Mouse (Mus musculus) forebrain, embryonic 14.5 days (tissue): ENCODE measurements around the gene Six2. TPM values are rescaled to one million over a fixed set of nuclear protein-coding genes. Genes with fewer than 3 reads are reported as not detected.

ENCODE experiments used
- ATAC-seq: fragments of 200-750 bp; cut with Nextera tagmentation; 2 replicates; pipeline ENCODE4 v1.8.0; 2017; ENCODE audit warnings: mild to moderate bottlenecking, moderate library complexity
- DNase-seq: peaks from one replicate; pipeline ENCODE4 v3.0.0-alpha.2; 2015; ENCODE audit warnings: low spot score
- H3K27ac ChIP-seq: fragments of 300-500 bp; sonication (generic); 2 replicates; pipeline ENCODE4 v1.5.1; 2014; ENCODE audit warnings: low read depth, mild to moderate bottlenecking, control low read depth, low read length, moderate library complexity
- H3K27me3 ChIP-seq: fragments of 300-500 bp; sonication (generic); replicated peaks from 2 replicates; pipeline ENCODE4 v1.6.1; 2014; ENCODE audit warnings: low read length, control low read depth, mixed read lengths; ENCODE audit not compliant: control insufficient read depth, insufficient read depth
- H3K36me3 ChIP-seq: fragments of 300-500 bp; sonication (generic); 2 replicates; pipeline ENCODE4 v1.6.1; 2014; ENCODE audit warnings: low read length, control low read depth; ENCODE audit not compliant: control insufficient read depth, insufficient read depth
- H3K4me1 ChIP-seq: fragments of 300-500 bp; sonication (generic); 2 replicates; pipeline ENCODE4 v1.6.1; 2014; ENCODE audit warnings: antibody characterized with exemption, low read length, control low read depth; ENCODE audit not compliant: control insufficient read depth, insufficient read depth
- H3K4me2 ChIP-seq: fragments of 300-500 bp; sonication (generic); 2 replicates; pipeline ENCODE4 v1.6.1; 2014; ENCODE audit warnings: mild to moderate bottlenecking, control low read depth, low read length
- H3K4me3 ChIP-seq: fragments of 300-500 bp; sonication (generic); 2 replicates; pipeline ENCODE4 v1.5.1; 2014; ENCODE audit warnings: low read depth, low read length, control low read depth
- H3K9ac ChIP-seq: fragments of 300-500 bp; sonication (generic); 2 replicates; pipeline ENCODE4 v1.6.1; 2014; ENCODE audit warnings: mild to moderate bottlenecking, low read length, control low read depth, moderate library complexity
- H3K9me3 ChIP-seq: fragments of 300-500 bp; sonication (generic); replicated peaks from 2 replicates; pipeline ENCODE4 v1.6.1; 2016; ENCODE audit warnings: low read length, control low read depth, mixed read lengths; ENCODE audit not compliant: control insufficient read depth
- WGBS: fragments of 180-500 bp; shearing (Covaris S2); extraction: QIAGEN DNeasy Blood & Tissue Kit; methylation state at CpG from one replicate; pipeline ENCODE4 v1.1.7; 2014; 5-methylcytosine and 5-hydroxymethylcytosine counted together
- polyA plus RNA-seq: library from polyadenylated mRNA; unstranded; fragments of >200 nt; fragmentation: Nextera tagmentation; extraction: Ambion mirVana; gene quantifications from 2 replicates; pipeline ENCODE4 v1.2.1, GENCODE M21; 2014

Gene Six2
- polyA plus RNA-seq, 1 experiment from 2014 or later = 0.23 TPM

DNA sequence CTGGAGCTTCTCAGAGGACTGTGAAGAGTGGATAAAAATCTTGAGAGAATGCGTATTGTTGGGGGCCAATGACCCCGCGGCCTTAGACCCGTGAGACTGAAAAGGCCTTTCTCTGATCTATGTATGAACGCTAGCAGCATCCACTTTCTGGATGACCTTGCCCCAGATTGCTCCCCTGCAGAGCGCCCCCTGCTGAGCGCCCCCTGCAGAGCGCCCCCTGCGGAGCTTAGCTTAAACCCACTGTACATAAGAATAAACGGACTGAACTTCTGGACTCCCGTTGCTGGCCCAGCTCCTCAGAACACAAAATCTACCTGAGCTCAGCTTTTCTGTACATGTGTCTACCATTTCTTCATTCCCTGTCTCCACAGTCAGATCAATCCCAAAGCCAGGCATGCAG lies 27.7 kb upstream of the Six2 start:
- DNase-seq (no peak), ATAC-seq (no peak)
- Histone ChIP-seq H3K36me3 (no peaks in the 10 kb centered on the region), H3K4me3 (no peak overlapping the region), H3K4me1 (no peaks in the 10 kb centered on the region), H3K27me3 (no peaks in the 10 kb centered on the region), H3K9ac (no peak overlapping the region), H3K27ac (no peak overlapping the region), H3K9me3 (no peaks in the 10 kb centered on the region), H3K4me2 (no peak overlapping the region)
- 77% methylated on average over 11 of the region's 11 CpGs for WGBS

DNA sequence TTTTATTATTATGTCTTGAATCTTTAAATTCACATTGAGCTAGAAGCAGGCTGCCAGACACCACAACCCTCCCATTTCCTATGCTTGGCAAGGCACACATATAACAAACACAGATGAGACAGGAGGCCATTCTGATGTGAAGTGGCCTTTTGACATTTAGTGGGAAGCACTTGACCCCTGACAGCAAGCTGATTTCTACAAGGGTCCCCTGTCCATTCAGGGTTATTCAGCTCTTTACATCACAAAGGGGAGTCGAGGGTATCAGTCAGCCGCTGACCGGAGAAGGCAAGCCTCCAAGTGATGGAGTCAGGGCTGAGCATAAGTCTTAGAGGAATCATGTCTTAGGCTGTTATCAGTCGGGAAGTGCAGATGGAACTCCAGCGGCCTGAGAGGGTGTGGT lies 26.3 kb upstream of the Six2 start:
- no peak overlapping the region for H3K4me3 ChIP-seq
- DNase-seq = no peak
- no peaks in the 10 kb centered on the region for H3K36me3 ChIP-seq
- H3K27ac ChIP-seq = no peak overlapping the region
- 68% methylated on average over 5 of the region's 5 CpGs for WGBS
- ATAC-seq = no peak
- no peaks in the 10 kb centered on the region for H3K4me1 ChIP-seq
- H3K9ac ChIP-seq = no peak overlapping the region
- no peaks in the 10 kb centered on the region for H3K9me3 ChIP-seq
- H3K27me3 ChIP-seq = no peaks in the 10 kb centered on the region
- no peak overlapping the region for H3K4me2 ChIP-seq

DNA sequence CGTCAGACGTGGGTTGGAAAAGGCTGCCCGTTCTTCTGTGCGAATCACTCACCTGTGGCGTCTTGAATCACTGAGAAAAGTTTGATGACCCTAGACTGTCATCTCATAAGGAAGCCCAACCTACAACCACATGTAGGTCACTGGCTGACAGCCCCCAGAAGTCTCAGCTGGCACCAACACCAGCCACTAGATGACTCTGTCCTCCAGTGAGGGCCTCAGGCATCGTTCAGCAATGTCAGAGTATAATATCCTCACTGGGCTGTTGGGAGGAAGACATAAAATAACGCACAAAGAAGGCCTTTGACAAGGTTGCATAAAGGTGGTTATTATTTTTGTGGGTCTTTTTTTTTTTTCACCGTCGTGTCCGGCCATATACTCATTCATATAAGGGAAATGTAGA lies 24.8 kb upstream of the Six2 start:
- Histone ChIP-seq H3K27ac (no peak overlapping the region), H3K4me3 (no peak overlapping the region), H3K4me1 (no peaks in the 10 kb centered on the region), H3K4me2 (no peak overlapping the region), H3K27me3 (no peaks in the 10 kb centered on the region), H3K9me3 (no peaks in the 10 kb centered on the region), H3K9ac (no peak overlapping the region), H3K36me3 (no peaks in the 10 kb centered on the region)
- no peak for DNase-seq
- ATAC-seq = no peak
- WGBS = 90% methylated on average over 10 of the region's 10 CpGs

DNA sequence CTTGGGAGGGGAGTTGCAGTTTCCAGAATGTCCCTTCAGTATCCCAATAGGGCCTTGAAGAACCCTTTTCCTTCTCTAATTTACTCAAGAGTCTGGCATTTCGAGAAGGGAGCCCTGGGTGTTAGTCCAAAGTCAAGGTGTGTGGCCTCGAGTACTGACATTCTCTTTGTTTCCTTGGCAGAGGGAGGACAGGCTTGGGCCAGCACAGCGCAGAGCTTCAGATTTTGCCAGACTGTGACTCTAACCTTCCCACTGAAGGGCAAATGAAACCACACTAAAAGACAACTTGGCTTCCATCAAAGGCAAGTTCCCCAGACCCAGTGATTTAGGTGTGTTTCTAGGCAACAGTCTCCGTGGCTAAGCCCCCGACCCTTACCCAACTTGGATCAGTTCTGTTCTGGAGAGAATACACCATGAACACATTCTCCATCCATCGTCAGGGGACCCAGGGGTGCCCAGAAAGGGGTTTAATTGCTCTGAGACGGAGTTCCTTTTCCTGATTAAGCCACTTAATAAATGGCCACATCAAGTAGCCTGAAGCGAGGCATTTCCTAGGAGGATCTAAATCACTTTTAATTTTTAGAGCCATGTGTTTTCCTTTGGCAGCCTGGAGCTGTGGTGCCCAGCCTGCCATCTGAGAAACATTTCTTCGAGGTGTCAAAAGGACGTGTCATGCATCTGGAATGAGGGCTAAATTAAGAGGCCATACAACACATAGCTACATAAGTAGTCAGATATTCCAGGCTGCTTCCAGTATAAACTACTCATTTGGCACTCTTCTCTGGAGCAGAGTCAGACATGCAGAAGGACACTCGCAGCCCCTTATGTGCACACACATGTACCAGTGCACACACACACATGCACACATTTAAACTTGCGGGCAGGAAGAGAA lies 16.5 kb upstream of the Six2 start:
- Histone ChIP-seq H3K36me3 (no peaks in the 10 kb centered on the region), H3K4me3 (no peak overlapping the region), H3K4me2 (no peak overlapping the region), H3K27ac (no peak overlapping the region), H3K9ac (no peak overlapping the region), H3K4me1 (no peaks in the 10 kb centered on the region), H3K27me3 (no peaks in the 10 kb centered on the region), H3K9me3 (no peaks in the 10 kb centered on the region)
- DNase-seq (no peak), ATAC-seq (no peak)
- WGBS = 61% methylated on average over 12 of the region's 12 CpGs

DNA sequence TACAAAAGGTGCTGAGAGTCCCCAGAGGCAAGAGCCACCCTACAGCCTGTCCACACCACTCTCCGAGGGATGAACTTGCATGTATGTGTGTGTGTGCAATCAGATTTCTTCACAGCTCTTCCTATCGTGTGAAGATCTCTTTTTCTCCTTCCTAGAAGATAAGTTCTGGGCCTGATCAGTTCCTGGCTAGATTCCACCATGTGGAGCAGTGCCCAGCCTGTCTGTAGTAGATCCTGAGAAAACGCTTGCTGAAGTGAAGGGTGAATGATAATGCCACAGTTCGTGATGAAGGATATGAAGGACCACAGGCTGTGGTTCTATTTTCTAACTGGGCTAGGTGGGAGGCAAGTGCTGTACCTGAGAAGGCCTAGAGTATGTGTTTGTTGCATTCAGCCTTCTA lies 12.0 kb upstream of the Six2 start:
- Histone ChIP-seq H3K9ac (no peak overlapping the region), H3K27ac (no peak overlapping the region), H3K9me3 (no peaks in the 10 kb centered on the region), H3K4me3 (no peak overlapping the region), H3K4me2 (no peak overlapping the region), H3K27me3 (peaks cover 13% of the 10 kb centered on the region), H3K36me3 (no peaks in the 10 kb centered on the region), H3K4me1 (no peaks in the 10 kb centered on the region)
- DNase-seq (no peak), ATAC-seq (no peak)
- WGBS = 79% methylated on average over 4 of the region's 4 CpGs

DNA sequence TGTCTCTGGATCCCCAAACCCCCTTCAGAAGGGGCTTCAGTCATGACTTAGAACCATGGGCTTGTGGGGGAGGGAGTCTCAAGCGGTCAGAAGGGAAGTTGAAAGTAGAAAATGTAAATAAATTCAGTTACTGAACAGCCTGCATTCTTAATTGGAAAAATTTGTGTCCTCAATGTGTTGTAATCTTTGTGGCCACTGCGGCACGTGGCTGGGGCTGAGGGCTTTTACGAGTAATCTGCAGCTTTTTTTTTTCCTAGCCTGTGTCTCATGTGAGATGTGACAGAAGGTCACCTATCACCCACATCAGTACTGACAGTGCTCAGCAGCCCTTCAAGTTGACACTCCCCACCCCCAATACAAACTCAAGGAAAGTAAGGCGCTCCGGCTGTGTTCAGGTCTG lies 10.6 kb upstream of the Six2 start:
- ATAC-seq = no peak
- no peak for DNase-seq
- Histone ChIP-seq H3K9me3 (no peaks in the 10 kb centered on the region; the same call in 1 of the 2 replicates), H3K4me2 (no peak overlapping the region), H3K27ac (no peak overlapping the region), H3K9ac (no peak overlapping the region), H3K4me1 (no peaks in the 10 kb centered on the region), H3K4me3 (no peak overlapping the region), H3K27me3 (peaks cover 24% of the 10 kb centered on the region), H3K36me3 (no peaks in the 10 kb centered on the region)
- 92% methylated on average over 6 of the region's 6 CpGs for WGBS

DNA sequence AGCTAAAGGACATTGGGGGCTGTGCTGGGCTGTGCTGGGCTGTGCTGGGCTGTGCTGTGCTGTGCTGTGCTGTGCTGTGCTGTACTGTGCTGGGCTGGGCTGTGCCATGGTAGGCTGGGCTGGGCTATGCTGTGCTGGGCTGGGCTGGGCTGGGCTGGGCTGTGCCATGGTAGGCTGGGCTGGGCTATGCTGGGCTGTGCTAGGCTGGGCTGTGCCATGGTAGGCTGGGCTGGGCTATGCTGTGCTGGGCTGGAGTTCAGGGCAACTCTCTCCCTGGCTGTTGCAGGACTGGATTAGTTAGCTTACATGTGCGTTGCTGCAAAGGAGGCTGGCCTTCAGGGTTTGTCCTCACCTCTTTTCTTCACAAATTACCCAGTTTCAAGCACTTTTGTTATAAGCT lies 9.9 kb upstream of the Six2 start:
- 72% methylated on average over 1 of the region's 1 CpGs for WGBS
- H3K36me3 ChIP-seq = no peaks in the 10 kb centered on the region
- H3K4me1 ChIP-seq = no peaks in the 10 kb centered on the region
- no peak overlapping the region for H3K27ac ChIP-seq
- ATAC-seq = no peak
- H3K4me3 ChIP-seq = no peak overlapping the region
- H3K9me3 ChIP-seq = no peaks in the 10 kb centered on the region; the same call in 1 of the 2 replicates
- H3K4me2 ChIP-seq = no peak overlapping the region
- H3K27me3 ChIP-seq = peaks cover 31% of the 10 kb centered on the region
- H3K9ac ChIP-seq = no peak overlapping the region
- DNase-seq = no peak

DNA sequence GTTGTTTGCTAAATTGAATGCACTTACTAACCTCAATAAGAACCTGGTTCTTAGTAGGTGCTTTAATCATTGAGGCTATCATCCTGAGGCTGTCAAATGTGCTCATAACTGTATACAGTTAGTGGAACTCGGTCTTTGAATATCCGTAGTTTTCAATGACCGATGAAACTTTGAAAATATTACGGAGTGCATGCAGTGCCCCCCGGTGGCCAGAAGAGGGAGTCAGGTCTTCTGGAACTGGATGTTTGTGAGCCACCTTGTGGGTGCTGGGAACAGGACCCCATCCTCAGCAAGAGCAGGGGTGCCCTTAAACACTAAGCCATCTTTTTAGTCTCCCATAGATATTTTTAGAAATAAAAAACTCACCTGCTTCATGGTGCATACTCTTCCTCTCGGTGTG lies 6.4 kb upstream of the Six2 start:
- ATAC-seq (no peak), DNase-seq (no peak)
- Histone ChIP-seq H3K4me2 (no peak overlapping the region), H3K9ac (no peak overlapping the region), H3K27ac (no peak overlapping the region), H3K4me3 (no peak overlapping the region), H3K9me3 (no peaks in the 10 kb centered on the region; the same call in 1 of the 2 replicates), H3K36me3 (no peaks in the 10 kb centered on the region), H3K27me3 (peaks cover 63% of the 10 kb centered on the region), H3K4me1 (no peaks in the 10 kb centered on the region)
- WGBS = 81% methylated on average over 6 of the region's 6 CpGs

DNA sequence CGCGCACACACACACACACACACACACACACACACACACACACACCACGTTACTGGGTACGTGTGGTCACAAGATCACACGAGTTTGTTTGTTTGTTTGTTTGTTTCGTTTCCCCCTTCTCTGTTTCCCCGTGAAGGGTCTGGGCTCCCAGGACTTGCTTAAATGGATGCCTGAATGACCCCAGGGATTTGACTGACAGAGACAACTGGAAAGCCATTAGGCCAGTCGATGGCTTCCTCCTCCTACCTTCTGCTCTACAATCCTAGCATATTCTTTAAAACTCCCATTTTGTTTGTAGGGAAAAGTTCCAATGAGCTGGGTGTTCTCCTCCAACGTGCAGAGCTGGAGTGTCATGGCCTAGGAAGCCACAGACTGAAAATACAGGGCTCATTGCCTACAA lies 5.0 kb upstream of the Six2 start:
- Histone ChIP-seq H3K4me3 (no peak overlapping the region), H3K9me3 (no peaks in the 10 kb centered on the region; the same call in 1 of the 2 replicates), H3K4me1 (no peaks in the 10 kb centered on the region), H3K27ac (no peak overlapping the region), H3K27me3 (peaks cover 75% of the 10 kb centered on the region), H3K4me2 (no peak overlapping the region), H3K9ac (no peak overlapping the region), H3K36me3 (no peaks in the 10 kb centered on the region)
- ATAC-seq = no peak
- no peak for DNase-seq
- WGBS = 7% methylated on average over 9 of the region's 9 CpGs
